ENCODE assay signal across 20 mouse cellular contexts in genomic region chr5:112700794-112701193, GRCm38 (mm10).
DNase-seq lines count a peak whose midpoint lies in the region; TF ChIP-seq lines count a peak whose summit lies in the region.
"Had no signal": no experiment of that assay in that cellular context is flagged by ENCODE, and none has a peak within 500 bp of the region (broad histone marks: within the 10 kb centered on the region; RNA-seq: fewer than 3 reads in every experiment).

No protein-coding gene starts in this region.

- peak overlapping the region; percentile 56 for H3K27ac ChIP-seq in cortical plate, adult 2 months (ENCODE audit: insufficient read depth, low read length)
- H3K27ac ChIP-seq in thymus, adult 2 months (ENCODE audit: control insufficient read depth, insufficient read depth, low read length): no peak overlapping the region
- H3K27ac ChIP-seq: embryonic facial prominence, embryonic 12.5 days; forebrain, embryonic 13.5 days; hindbrain, embryonic 14.5 days; neural tube, embryonic 15.5 days had no signal

- TF ChIP-seq CTCF in cortical plate, adult 2 months (IDR thresholded peaks at IDR 0.05; ENCODE audit: extremely low read depth, insufficient read depth, low read length): no peak
- no peak for TF ChIP-seq CTCF in thymus, adult 2 months (IDR thresholded peaks at IDR 0.05; ENCODE audit: borderline replicate concordance, control insufficient read depth, extremely low read depth, insufficient read depth, low read length, poor library complexity)

- intact Hi-C loops in left cerebral cortex, postnatal 10 days (cut with DNase I): no loop called here

- peak; percentile 34 for DNase-seq in left cerebral cortex, adult 11 months (ENCODE audit: low spot score)
- DNase-seq in left cerebral cortex, postnatal 10 days (ENCODE audit: extremely low spot score in 1 of 2, low spot score in 2 of 2): no peak
- DNase-seq in layer of hippocampus, adult 9-11 months: peak; percentile 84
- peak; percentile 57 to 68 for DNase-seq in right cerebral cortex, postnatal 36 days (ENCODE audit: low spot score in 2 of 2)
- no peak for DNase-seq in thymus, adult 2 months
- no peak for DNase-seq in lung, postnatal 36 days
- DNase-seq: cerebellum, adult 9-10 months; gastrocnemius, postnatal 10 days; heart, adult 18-20 months; heart, postnatal 36 days; kidney, adult 8-10 months; kidney, postnatal 14 days; lung, adult 18-20 months; spleen, adult 18-20 months had no signal

- H3K36me3 ChIP-seq in thymus, adult 2 months (ENCODE audit: control insufficient read depth, insufficient read depth, low read length): no peaks in the 10 kb centered on the region
- H3K36me3 ChIP-seq: embryonic facial prominence, embryonic 12.5 days; neural tube, embryonic 15.5 days had no signal

- 69% methylated on average over 3 of the region's 3 CpGs for WGBS in thymus, adult 2 months

- no peak overlapping the region for H3K4me3 ChIP-seq in cortical plate, adult 2 months (ENCODE audit: insufficient read depth, low read length)
- no peak overlapping the region for H3K4me3 ChIP-seq in thymus, adult 2 months (ENCODE audit: control insufficient read depth, insufficient read depth, low read length)
- H3K4me3 ChIP-seq: embryonic facial prominence, embryonic 12.5 days; erythroblast, embryonic 14.5 days; forebrain, embryonic 13.5 days; neural tube, embryonic 15.5 days had no signal

- peaks cover 10% of the 10 kb centered on the region for H3K4me1 ChIP-seq in cortical plate, adult 2 months (ENCODE audit: control insufficient read depth, insufficient read depth, low read length)
- H3K4me1 ChIP-seq in thymus, adult 2 months (replicated peaks; ENCODE audit: control insufficient read depth, insufficient read depth, low read length): no peaks in the 10 kb centered on the region
- H3K4me1 ChIP-seq: embryonic facial prominence, embryonic 12.5 days; forebrain, embryonic 13.5 days had no signal

- no peak for TF ChIP-seq POLR2A in cortical plate, adult 2 months (IDR thresholded peaks at IDR 0.05; ENCODE audit: extremely low read depth, insufficient read depth, low read length)
- no peak for TF ChIP-seq POLR2A in thymus, adult 2 months (IDR thresholded peaks at IDR 0.05; ENCODE audit: control insufficient read depth, extremely low read depth, insufficient read depth, low read length, poor library complexity)

- no peaks in the 10 kb centered on the region for H3K27me3 ChIP-seq in thymus, adult 2 months (ENCODE audit: control insufficient read depth, insufficient read depth, low read length)
- H3K27me3 ChIP-seq: embryonic facial prominence, embryonic 12.5 days; forebrain, embryonic 13.5 days; neural tube, embryonic 15.5 days had no signal

Comparison
In these comparisons a context has a peak if more than half of its experiments do, and no peak if none do; other contexts are left out.
1. DNase-seq: peak in left cerebral cortex, adult 11 months (single experiment), layer of hippocampus, adult 9-11 months (single experiment) and right cerebral cortex, postnatal 36 days (2 of 2); none in left cerebral cortex, postnatal 10 days (0 of 2), thymus, adult 2 months (single experiment) and lung, postnatal 36 days (single experiment).